Comparison of ENCODE assay signal across 9 mouse cellular contexts in the genomic region with DNA sequence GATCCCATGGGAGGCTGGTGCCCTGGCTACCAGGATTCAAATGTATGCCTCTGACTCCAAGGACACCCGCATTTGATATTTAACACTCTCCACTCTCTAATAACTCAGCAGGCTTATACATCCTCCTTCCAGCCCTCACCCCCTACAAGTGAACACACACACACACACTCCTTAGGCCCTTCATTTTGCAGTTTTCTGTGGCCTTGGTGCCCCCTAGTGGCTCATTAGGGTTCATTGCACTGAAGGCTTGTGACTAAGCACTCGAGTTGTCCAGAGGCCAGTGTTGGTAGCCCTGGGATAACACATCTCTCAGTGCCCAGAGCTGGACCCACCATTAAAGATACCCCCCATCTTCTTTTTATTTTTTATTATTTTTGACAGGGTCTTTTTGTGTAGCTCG. TPM values are rescaled to one million over a fixed set of nuclear protein-coding genes. Genes with fewer than 3 reads are reported as not detected.
DNase-seq lines count a peak whose midpoint lies in the region; ATAC-seq and TF ChIP-seq lines count a peak whose summit lies in the region.
"Had no signal": no experiment of that assay in that cellular context is flagged by ENCODE, and none has a peak within 500 bp of the region (broad histone marks: within the 10 kb centered on the region; RNA-seq: fewer than 3 reads in every experiment).

No protein-coding gene starts in this region.

- H3K9me3 ChIP-seq in kidney, embryonic 14.5 days (ENCODE audit: control insufficient read depth, low read length), result no peaks in the 10 kb centered on the region

- TF ChIP-seq POLR2A in liver, adult 2 months (IDR thresholded peaks at IDR 0.05; ENCODE audit: extremely low read depth, insufficient read depth, low read length), result no peak

- peak; percentile 78 for TF ChIP-seq CTCF in liver, adult 2 months (IDR thresholded peaks at IDR 0.05; ENCODE audit: low read depth, low read length)

- no peak overlapping the region for H3K9ac ChIP-seq in kidney, embryonic 14.5 days (ENCODE audit: low read depth, low read length)
- H3K9ac ChIP-seq in liver, adult 2 months (ENCODE audit: low read depth, low read length), result no peak overlapping the region

- no peak overlapping the region for H3K4me2 ChIP-seq in kidney, embryonic 14.5 days (replicated peaks; ENCODE audit: low read depth, low read length)

- no peaks in the 10 kb centered on the region for H3K79me2 ChIP-seq in liver, adult 2 months (ENCODE audit: control insufficient read depth, insufficient read depth, low read length)

- H3K4me1 ChIP-seq in kidney, embryonic 14.5 days (ENCODE audit: control insufficient read depth, insufficient read depth, low read length), result no peaks in the 10 kb centered on the region
- peaks cover 2% of the 10 kb centered on the region; the same call in 1 of the 2 replicates for H3K4me1 ChIP-seq in liver, adult 2 months (ENCODE audit: control insufficient read depth, insufficient read depth, low read length)

- no peaks in the 10 kb centered on the region for H3K36me3 ChIP-seq in kidney, embryonic 14.5 days (ENCODE audit: control insufficient read depth, insufficient read depth, low read length)
- H3K36me3 ChIP-seq in liver, adult 2 months (ENCODE audit: control insufficient read depth, insufficient read depth, low read length), result no peaks in the 10 kb centered on the region

- WGBS in kidney, embryonic 14.5 days, result 14% methylated on average over 3 of the region's 3 CpGs
- WGBS in liver, adult 2 months, result 13% methylated on average over 3 of the region's 3 CpGs

- no peak overlapping the region for H3K27ac ChIP-seq in kidney, embryonic 14.5 days (ENCODE audit: low read depth, low read length)
- H3K27ac ChIP-seq in liver, adult 2 months (replicated peaks; ENCODE audit: insufficient read depth, low read depth, low read length), result no peak overlapping the region

- DNase-seq in 3T3-L1 (ENCODE audit: low read depth, low spot score), result peak; percentile 83
- DNase-seq in adrenal gland, adult 18-20 months (ENCODE audit: low spot score in 2 of 2), result peak; percentile 53 to 54
- peak; percentile 78 for DNase-seq in embryo, embryonic 11 days
- DNase-seq in liver, adult 2 months (ENCODE audit: extremely low read depth, low read depth, low spot score), result peak; percentile 55
- peak; percentile 77 for DNase-seq in naive thymus-derived CD4-positive, alpha-beta T cell, adult 2 months (ENCODE audit: low read depth)
- peak; percentile 47 to 76 for DNase-seq in spleen, postnatal 4 days (ENCODE audit: low spot score in 2 of 2)

- H3K27me3 ChIP-seq in kidney, embryonic 14.5 days (ENCODE audit: control insufficient read depth, insufficient read depth, low read length), result no peaks in the 10 kb centered on the region
- no peaks in the 10 kb centered on the region for H3K27me3 ChIP-seq in liver, adult 2 months (ENCODE audit: control insufficient read depth, insufficient read depth, low read length)

- H3K4me3 ChIP-seq in kidney, embryonic 14.5 days (ENCODE audit: low read length), result no peak overlapping the region
- no peak overlapping the region for H3K4me3 ChIP-seq in liver, adult 2 months (ENCODE audit: insufficient read depth, low read depth, low read length)

- ATAC-seq in granulocyte monocyte progenitor cell, adult 5-6 weeks (replicated peaks; ENCODE audit: poor library complexity, severe bottlenecking), result peak; percentile 87
- peak; percentile 61; the same call in 1 of the 2 replicates for ATAC-seq in kidney, embryonic 14.5 days (ENCODE audit: low FRiP score, low TSS enrichment)

RNA-seq across cellular contexts. Expression of gene Lamtor5, which starts 4.8 kb away (rescaled TPM):
- 10 to 100 TPM; 83.0 to 85.9 TPM for total RNA-seq in adrenal gland, adult 18-20 months (2021)
- 125 and 167 TPM in 2 replicates for total RNA-seq in granulocyte monocyte progenitor cell, adult 5-6 weeks (2014; fragmentation: Nextera tagmentation)
- total RNA-seq in granulocyte monocyte progenitor cell, adult 5-6 weeks (2017), result 57.3 and 64.8 TPM in 2 replicates
- 190 and 230 TPM in 2 replicates for polyA plus RNA-seq in kidney, embryonic 14.5 days (2014; fragmentation: Nextera tagmentation; extraction: Ambion mirVana)
- 50.9 and 52.1 TPM in 2 replicates for total RNA-seq in liver, adult 2 months (2014; rRNA removed)
- 48.9 and 54.5 TPM in 2 replicates for polyA plus RNA-seq in liver, adult 2 months (2012; rRNA removed)

RNA-seq across cellular contexts. Expression of gene Slc16a4, which starts 17.2 kb away (rescaled TPM):
- under 1 TPM; 0.35 to 0.53 TPM for total RNA-seq in adrenal gland, adult 18-20 months (2021)
- not detected in 2 replicates for total RNA-seq in granulocyte monocyte progenitor cell, adult 5-6 weeks (2014; fragmentation: Nextera tagmentation)
- not detected in 2 replicates for total RNA-seq in granulocyte monocyte progenitor cell, adult 5-6 weeks (2017)
- polyA plus RNA-seq in kidney, embryonic 14.5 days (2014; fragmentation: Nextera tagmentation; extraction: Ambion mirVana), result 4.4 and 5.1 TPM in 2 replicates
- total RNA-seq in liver, adult 2 months (2014; rRNA removed), result not detected in 2 replicates
- polyA plus RNA-seq in liver, adult 2 months (2012; rRNA removed), result not detected in 2 replicates

RNA-seq across cellular contexts. Expression of gene Prok1, which starts 34.3 kb away (rescaled TPM):
- total RNA-seq in adrenal gland, adult 18-20 months (2021), result 1 to 10 TPM in 1 of 2 experiments, under 1 TPM in 1; 0.50 to 1.2 TPM
- not detected in 2 replicates for total RNA-seq in granulocyte monocyte progenitor cell, adult 5-6 weeks (2014; fragmentation: Nextera tagmentation)
- total RNA-seq in granulocyte monocyte progenitor cell, adult 5-6 weeks (2017), result not detected in 2 replicates
- polyA plus RNA-seq in kidney, embryonic 14.5 days (2014; fragmentation: Nextera tagmentation; extraction: Ambion mirVana), result 0.09 TPM in 1 of 2 replicates, not detected in the other
- 1.0 and 1.2 TPM in 2 replicates for total RNA-seq in liver, adult 2 months (2014; rRNA removed)
- polyA plus RNA-seq in liver, adult 2 months (2012; rRNA removed), result 4.9 and 5.6 TPM in 2 replicates

RNA-seq across cellular contexts. Expression of gene A630076J17Rik, which starts 43.4 kb away (rescaled TPM):
- not detected for total RNA-seq in adrenal gland, adult 18-20 months (2021)
- total RNA-seq in granulocyte monocyte progenitor cell, adult 5-6 weeks (2014; fragmentation: Nextera tagmentation), result not detected in 2 replicates
- total RNA-seq in granulocyte monocyte progenitor cell, adult 5-6 weeks (2017), result not detected in 2 replicates
- polyA plus RNA-seq in kidney, embryonic 14.5 days (2014; fragmentation: Nextera tagmentation; extraction: Ambion mirVana), result not detected in 2 replicates
- not detected in 2 replicates for total RNA-seq in liver, adult 2 months (2014; rRNA removed)
- not detected in 2 replicates for polyA plus RNA-seq in liver, adult 2 months (2012; rRNA removed)
- total RNA-seq: adrenal gland, postnatal 4 days had no signal

RNA-seq across cellular contexts. Expression of gene Cym, which starts 52.3 kb away (rescaled TPM):
- under 1 TPM in 1 of 2 experiments, not detected in 1; 0.32 TPM for total RNA-seq in adrenal gland, adult 18-20 months (2021)
- not detected in 2 replicates for total RNA-seq in granulocyte monocyte progenitor cell, adult 5-6 weeks (2014; fragmentation: Nextera tagmentation)
- not detected in 2 replicates for total RNA-seq in granulocyte monocyte progenitor cell, adult 5-6 weeks (2017)
- polyA plus RNA-seq in kidney, embryonic 14.5 days (2014; fragmentation: Nextera tagmentation; extraction: Ambion mirVana), result not detected in 2 replicates
- total RNA-seq in liver, adult 2 months (2014; rRNA removed), result 0.09 and 0.13 TPM in 2 replicates
- 0.14 TPM in 1 of 2 replicates, not detected in the other for polyA plus RNA-seq in liver, adult 2 months (2012; rRNA removed)
